Mouse (Mus musculus) adrenal gland, postnatal 25 days (tissue): ENCODE measurements around the gene Nup62cl. TPM values are rescaled to one million over a fixed set of nuclear protein-coding genes. Genes with fewer than 3 reads are reported as not detected.

ENCODE experiments used
- DNase-seq: peaks from one replicate; pipeline ENCODE4 v3.0.0; 2021; ENCODE audit warnings: mixed read lengths
- long read RNA-seq: library from polyadenylated mRNA; stranded (forward); transcript quantifications from one replicate; pipeline ENCODE4 v2.0.0, GENCODE M21; 2021
- total RNA-seq: library from RNA; stranded (reverse); gene quantifications from 2 replicates; pipeline ENCODE4 v1.2.3, GENCODE M21; 2021

Nup62cl gene
- total RNA-seq, result 9.0 and 16.4 TPM in 2 replicates
- long read RNA-seq, partial matches to known transcripts, result 0 of 5 reads
- long read RNA-seq, other reads (novel, unspliced or antisense), result 5 of 5 reads

- DNase-seq, result peak; percentile 76
These were observed at the start of gene Nup62cl, which contains the start of gene Pih1h3b for GRCm38 (mm10) chrX:140062135-140062975. Gene Nup62cl (minus strand): TSS chrX:140062712. Gene Pih1h3b (plus strand): TSS chrX:140062879.

DNA sequence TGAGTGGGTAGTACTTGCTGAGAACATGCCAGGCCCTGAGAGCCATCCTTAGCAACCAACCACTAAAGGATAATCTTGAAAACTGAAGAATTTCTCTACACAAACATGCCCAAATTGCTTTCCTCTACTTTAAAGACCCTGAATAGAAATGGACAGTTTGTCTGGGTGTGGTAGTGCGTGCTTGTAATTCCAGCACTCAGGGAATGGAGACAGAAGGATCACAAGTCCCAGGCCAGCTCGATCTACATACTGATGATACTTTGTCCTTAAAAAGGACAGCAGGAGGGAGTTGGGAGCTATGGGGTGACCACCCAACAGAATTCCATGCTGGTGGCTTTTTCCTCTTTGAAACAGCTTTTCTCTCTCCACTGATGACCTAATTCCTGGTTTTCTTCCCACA lies 31.6 kb upstream of the Nup62cl start:
- DNase-seq, result no peak

- DNase-seq, result no peak
These were observed 20.0 kb upstream of the Nup62cl start for GRCm38 (mm10) chrX:140082535-140082934.

DNA sequence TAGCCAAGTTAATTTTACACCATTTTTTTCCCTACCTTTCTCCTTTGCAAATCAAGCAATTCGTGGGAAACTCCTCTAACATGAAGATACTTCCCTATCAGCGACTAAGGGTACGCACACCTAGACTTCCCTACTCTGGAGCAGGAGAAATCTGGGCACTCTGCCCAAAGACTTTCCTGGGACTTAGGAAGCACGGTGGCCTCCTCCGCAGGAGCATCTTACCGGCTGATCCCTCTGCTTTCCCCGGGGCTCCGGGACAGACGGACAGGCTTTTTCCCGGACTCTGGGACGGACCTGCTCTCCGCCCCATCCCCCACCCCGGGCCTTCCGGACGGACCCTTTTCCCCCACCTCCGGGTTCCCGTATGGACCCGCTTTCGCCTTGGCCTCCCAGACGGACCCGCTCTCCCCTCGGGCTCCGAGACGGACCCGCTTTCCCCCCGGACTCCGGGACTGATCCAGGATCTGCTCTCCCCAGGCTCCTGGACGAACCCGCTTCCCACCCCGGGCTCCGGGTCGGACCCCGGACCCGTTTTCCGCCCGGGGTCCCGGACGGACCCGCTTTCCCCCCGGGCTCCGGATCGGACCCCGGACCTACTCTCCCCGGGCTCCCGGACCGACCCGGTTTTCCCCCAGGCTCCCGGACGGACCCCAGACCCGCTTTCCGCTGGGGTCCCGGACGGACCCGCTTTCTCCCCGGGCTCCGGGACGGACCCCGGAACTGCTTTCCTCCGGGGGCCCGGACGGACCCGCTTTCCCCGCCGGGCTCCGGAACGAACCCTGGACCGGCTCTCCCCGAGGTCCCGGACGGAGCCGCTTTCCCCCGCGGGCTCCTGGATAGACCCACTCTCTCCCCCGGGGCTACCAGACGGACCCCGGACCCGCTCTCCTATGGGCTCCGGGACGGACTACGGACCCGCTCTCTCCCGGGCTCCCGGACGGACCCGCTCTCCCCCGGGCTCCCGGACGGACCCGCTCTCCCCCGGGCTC lies 1.3 kb downstream of the Nup62cl start:
- DNase-seq, result peak; percentile 14

DNA sequence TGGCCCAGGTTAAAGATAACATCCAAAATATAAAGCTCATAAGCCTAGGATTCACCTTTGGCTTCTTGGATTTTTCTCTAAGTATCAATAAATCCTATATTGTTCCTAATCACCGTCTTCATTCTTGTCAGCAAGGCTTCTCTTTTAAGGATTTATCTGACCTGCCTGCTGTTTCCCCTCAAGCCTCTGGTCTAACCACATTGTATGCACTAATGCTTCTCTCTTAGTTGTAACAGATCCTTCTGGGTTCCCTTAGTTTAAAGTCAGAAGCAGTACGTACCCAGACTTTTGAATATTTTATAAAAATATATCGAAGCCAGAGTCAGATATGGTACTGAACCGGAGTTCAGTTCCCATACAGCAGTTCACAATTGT lies 63.8 kb downstream of the Nup62cl start:
- no peak for DNase-seq

- DNase-seq, result peak; percentile 18
These were observed 64.5 kb downstream of the Nup62cl start, which contains the start of gene Rbm41 for GRCm38 (mm10) chrX:139997740-139998690. Gene Rbm41 (minus strand): TSS chrX:139998595.

DNA sequence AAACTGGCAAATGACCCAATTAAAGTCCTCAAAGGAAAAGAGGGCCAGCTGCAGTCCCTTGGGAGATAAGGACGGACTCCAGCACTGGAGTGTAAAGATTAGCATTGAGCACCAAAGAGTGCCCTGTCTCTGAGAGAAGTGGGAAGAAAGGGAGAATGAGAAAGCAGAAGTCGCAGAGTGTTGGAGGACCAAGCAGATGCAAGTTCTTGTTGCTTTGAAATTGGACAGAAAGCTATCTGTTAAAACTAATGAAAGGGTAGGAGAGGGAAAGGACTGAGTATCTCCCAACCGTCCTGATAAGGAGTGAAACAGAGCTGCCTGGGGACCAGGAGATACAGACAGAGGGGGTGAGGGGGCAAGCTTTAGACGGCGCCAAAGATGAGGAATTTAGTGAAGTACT lies 80.4 kb downstream of the Nup62cl start:
- no peak for DNase-seq

Other genes starting within 250 kb of the Nup62cl start
- 4.8 and 6.5 TPM in 2 replicates for gene Morc4, start 191.0 kb downstream of the Nup62cl start, total RNA-seq
- gene Rbm41, start 64.1 kb downstream of the Nup62cl start, total RNA-seq, result 7.3 and 8.5 TPM in 2 replicates
- not detected in 2 replicates for gene Pih1h3b, start 167 bp upstream of the Nup62cl start, total RNA-seq